Mouse (Mus musculus) bone marrow macrophage, adult 2 months (primary cell): Measurements from ENCODE around the gene Mink1.

Source experiments
- CTCF ChIP-seq: IDR thresholded peaks from 2 replicates; pipeline ENCODE4 v1.5.1; 2012; ENCODE audit warnings: low read depth, mild to moderate bottlenecking, low read length, moderate library complexity
- POLR2A ChIP-seq: IDR thresholded peaks from 2 replicates; pipeline ENCODE4 v1.6.1; 2012; ENCODE audit warnings: mild to moderate bottlenecking, low read depth, low read length, borderline replicate concordance

GRCm38 (mm10) chr11:70561937-70562286, 769 bp upstream of the Mink1 start:
- TF ChIP-seq POLR2A (no peak), CTCF (no peak)
